Mouse (Mus musculus) kidney, adult 11 months (tissue): ENCODE results near the gene Spx.

Source experiments
- DNase-seq: peaks from one replicate; pipeline ENCODE4 v3.0.0; 2022

Spx gene

GRCm38 (mm10) chr6:142412906-142413491, at the start of gene Spx:
Gene Spx, plus strand, starts transcription at chr6:142413441.
- DNase-seq: no peak

GRCm38 (mm10) chr6:142365742-142366472, 47.3 kb upstream of the Spx start:
- no peak for DNase-seq

GRCm38 (mm10) chr6:142366473-142367018, 46.7 kb upstream of the Spx start:
- DNase-seq: no peak

GRCm38 (mm10) chr6:142367565-142367964, 45.7 kb upstream of the Spx start:
- DNase-seq: no peak

GRCm38 (mm10) chr6:142369568-142369967, 43.7 kb upstream of the Spx start:
- DNase-seq: no peak

GRCm38 (mm10) chr6:142377081-142377480, 36.2 kb upstream of the Spx start:
- DNase-seq: no peak

GRCm38 (mm10) chr6:142378576-142379330, 34.5 kb upstream of the Spx start:
- DNase-seq: no peak

GRCm38 (mm10) chr6:142379961-142380360, 33.3 kb upstream of the Spx start:
- DNase-seq: no peak

- no peak for DNase-seq
These were observed 31.6 kb upstream of the Spx start for GRCm38 (mm10) chr6:142381615-142382014.

- no peak for DNase-seq
These were observed 28.7 kb upstream of the Spx start for GRCm38 (mm10) chr6:142384521-142384920.

- no peak for DNase-seq
These were observed 26.8 kb upstream of the Spx start for GRCm38 (mm10) chr6:142386285-142387010.

GRCm38 (mm10) chr6:142387011-142387754, 26.1 kb upstream of the Spx start, which contains the start of the genes Recql and Golt1b:
Gene Recql, minus strand, starts transcription at chr6:142387087.
Gene Golt1b, plus strand, starts transcription at chr6:142387221.
- peak; percentile 97 for DNase-seq

- no peak for DNase-seq
These were observed 25.4 kb upstream of the Spx start for GRCm38 (mm10) chr6:142387755-142388271.

GRCm38 (mm10) chr6:142389101-142389500, 24.1 kb upstream of the Spx start:
- no peak for DNase-seq

- no peak for DNase-seq
These were observed 20.9 kb upstream of the Spx start for GRCm38 (mm10) chr6:142392312-142392711.

GRCm38 (mm10) chr6:142394669-142395068, 18.6 kb upstream of the Spx start:
- no peak for DNase-seq

GRCm38 (mm10) chr6:142395756-142396155, 17.5 kb upstream of the Spx start:
- DNase-seq: no peak

GRCm38 (mm10) chr6:142411140-142411539, 2.1 kb upstream of the Spx start:
- DNase-seq: no peak

GRCm38 (mm10) chr6:142413845-142414244, 604 bp downstream of the Spx start:
- no peak for DNase-seq

- no peak for DNase-seq
These were observed 1.4 kb downstream of the Spx start for GRCm38 (mm10) chr6:142414597-142414996.

- no peak for DNase-seq
These were observed 11.7 kb downstream of the Spx start for GRCm38 (mm10) chr6:142424976-142425375.

GRCm38 (mm10) chr6:142429072-142429471, 15.8 kb downstream of the Spx start:
- no peak for DNase-seq
